Mouse (Mus musculus): ENCODE results near the gene Bfsp2. TPM values are rescaled to one million over a fixed set of nuclear protein-coding genes. Genes with fewer than 3 reads are reported as not detected.

Gene Bfsp2
- polyA plus RNA-seq, 1 experiment = not detected

GRCm38 (mm10) chr9:103465293-103465692 lies 14.9 kb downstream of the Bfsp2 start:
- Histone ChIP-seq H3K4me3 (ENCODE audit: insufficient read depth, low read depth, low read length) (no peak overlapping the region), H3K27ac (replicated peaks; ENCODE audit: low read depth, low read length) (no peak overlapping the region), H3K4me1 (ENCODE audit: control insufficient read depth, insufficient read depth, insufficient read length, low read length) (no peaks in the 10 kb centered on the region)

GRCm38 (mm10) chr9:103463833-103464232 lies 16.4 kb downstream of the Bfsp2 start:
- Histone ChIP-seq H3K4me3 (ENCODE audit: insufficient read depth, low read depth, low read length) (no peak overlapping the region), H3K4me1 (ENCODE audit: control insufficient read depth, insufficient read depth, insufficient read length, low read length) (no peaks in the 10 kb centered on the region), H3K27ac (replicated peaks; ENCODE audit: low read depth, low read length) (no peak overlapping the region)

DNA sequence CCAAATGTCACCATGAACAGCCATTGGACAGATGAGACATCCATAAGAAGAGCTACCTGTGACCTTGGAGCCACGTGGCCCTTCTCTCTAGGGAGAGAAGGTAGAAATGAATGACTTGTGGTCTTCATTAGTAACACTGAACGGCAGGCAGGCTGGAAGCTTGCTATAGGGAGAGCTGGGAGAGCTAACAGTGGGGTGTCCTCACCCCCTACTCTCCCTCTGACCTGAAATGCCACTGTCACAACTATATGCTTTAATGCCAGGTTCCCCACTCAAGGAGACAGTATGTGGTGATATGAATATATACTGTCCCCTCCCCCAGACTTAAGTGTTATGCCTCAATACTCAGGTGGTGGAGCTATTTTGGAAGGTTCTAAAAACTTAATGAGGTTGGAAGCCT lies 20.4 kb downstream of the Bfsp2 start:
- Histone ChIP-seq H3K4me1 (ENCODE audit: control insufficient read depth, insufficient read depth, insufficient read length, low read length) (no peaks in the 10 kb centered on the region), H3K27ac (replicated peaks; ENCODE audit: low read depth, low read length) (no peak overlapping the region), H3K4me3 (ENCODE audit: insufficient read depth, low read depth, low read length) (no peak overlapping the region)

- Histone ChIP-seq H3K27ac (replicated peaks; ENCODE audit: low read depth, low read length) (no peak overlapping the region), H3K4me1 (ENCODE audit: control insufficient read depth, insufficient read depth, insufficient read length, low read length) (no peaks in the 10 kb centered on the region), H3K4me3 (ENCODE audit: insufficient read depth, low read depth, low read length) (no peak overlapping the region)
Measured at GRCm38 (mm10) chr9:103459307-103459706, 20.9 kb downstream of the Bfsp2 start.

- H3K4me1 ChIP-seq (ENCODE audit: control insufficient read depth, insufficient read depth, insufficient read length, low read length) = no peaks in the 10 kb centered on the region
- no peak overlapping the region for H3K4me3 ChIP-seq (ENCODE audit: insufficient read depth, low read depth, low read length)
- H3K27ac ChIP-seq (replicated peaks; ENCODE audit: low read depth, low read length) = no peak overlapping the region
Measured at GRCm38 (mm10) chr9:103449651-103450050, 30.6 kb downstream of the Bfsp2 start.

GRCm38 (mm10) chr9:103449092-103449491 lies 31.1 kb downstream of the Bfsp2 start:
- Histone ChIP-seq H3K27ac (replicated peaks; ENCODE audit: low read depth, low read length) (no peak overlapping the region), H3K4me3 (ENCODE audit: insufficient read depth, low read depth, low read length) (no peak overlapping the region), H3K4me1 (ENCODE audit: control insufficient read depth, insufficient read depth, insufficient read length, low read length) (no peaks in the 10 kb centered on the region)

GRCm38 (mm10) chr9:103444656-103445055 lies 35.6 kb downstream of the Bfsp2 start:
- no peak overlapping the region for H3K4me3 ChIP-seq (ENCODE audit: insufficient read depth, low read depth, low read length)
- H3K27ac ChIP-seq (replicated peaks; ENCODE audit: low read depth, low read length) = no peak overlapping the region
- H3K4me1 ChIP-seq (ENCODE audit: control insufficient read depth, insufficient read depth, insufficient read length, low read length) = no peaks in the 10 kb centered on the region

DNA sequence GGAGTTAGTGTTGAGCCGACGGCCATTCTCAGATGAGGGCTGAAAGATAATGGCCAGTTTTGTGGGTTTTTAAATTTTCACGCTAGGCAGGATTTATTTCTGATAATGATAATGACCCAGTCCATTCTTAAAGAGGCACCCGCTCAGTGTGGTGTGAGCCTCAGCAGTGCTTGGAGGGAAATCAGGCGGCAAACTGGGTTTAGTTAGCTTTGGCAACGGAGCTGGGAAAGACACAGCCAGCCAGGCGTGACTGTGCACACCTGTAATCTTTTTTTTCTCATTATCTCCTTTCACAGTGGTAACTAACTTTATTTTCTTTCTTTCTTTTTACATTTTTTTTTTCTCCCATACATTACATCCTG lies 36.4 kb downstream of the Bfsp2 start:
- no peak overlapping the region for H3K4me3 ChIP-seq (ENCODE audit: insufficient read depth, low read depth, low read length)
- H3K27ac ChIP-seq (replicated peaks; ENCODE audit: low read depth, low read length) = no peak overlapping the region
- H3K4me1 ChIP-seq (ENCODE audit: control insufficient read depth, insufficient read depth, insufficient read length, low read length) = no peaks in the 10 kb centered on the region

DNA sequence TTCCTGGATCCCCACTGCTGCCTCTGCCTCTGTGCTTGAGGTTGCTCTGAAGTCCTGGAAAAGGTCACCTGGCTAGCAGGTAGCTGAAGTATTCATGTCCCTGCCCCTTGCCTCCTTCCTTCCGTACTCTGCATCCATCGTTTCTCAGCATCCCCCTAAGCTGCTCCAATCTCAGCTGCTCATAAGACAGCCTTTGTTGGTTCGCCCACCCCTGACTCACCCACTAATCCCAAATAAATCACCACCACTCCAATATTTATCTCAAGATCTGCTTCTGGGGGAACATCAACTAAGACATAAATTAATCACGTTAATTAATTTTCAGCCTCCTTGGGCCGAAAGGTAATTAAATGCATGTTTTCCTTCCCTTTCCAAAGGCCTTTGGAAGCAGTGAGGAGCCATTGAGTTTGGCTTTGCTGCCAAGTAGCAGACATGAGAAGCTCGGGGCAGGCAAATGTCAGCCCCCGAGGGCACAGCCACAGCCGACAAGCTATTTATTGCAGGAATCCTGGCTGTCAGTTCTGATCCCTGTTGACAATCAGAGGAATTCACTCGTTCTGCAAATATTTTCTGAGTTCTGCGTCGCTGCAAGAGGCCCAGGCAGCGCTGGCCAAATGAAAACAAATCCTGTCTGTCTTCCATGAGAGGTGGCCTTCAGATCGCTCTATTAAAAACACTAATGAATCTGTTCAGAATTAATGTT lies 36.9 kb downstream of the Bfsp2 start:
- Histone ChIP-seq H3K4me1 (ENCODE audit: control insufficient read depth, insufficient read depth, insufficient read length, low read length) (no peaks in the 10 kb centered on the region), H3K4me3 (ENCODE audit: insufficient read depth, low read depth, low read length) (no peak overlapping the region), H3K27ac (replicated peaks; ENCODE audit: low read depth, low read length) (no peak overlapping the region)

GRCm38 (mm10) chr9:103440597-103440996 lies 39.6 kb downstream of the Bfsp2 start:
- H3K27ac ChIP-seq (replicated peaks; ENCODE audit: low read depth, low read length) = no peak overlapping the region

DNA sequence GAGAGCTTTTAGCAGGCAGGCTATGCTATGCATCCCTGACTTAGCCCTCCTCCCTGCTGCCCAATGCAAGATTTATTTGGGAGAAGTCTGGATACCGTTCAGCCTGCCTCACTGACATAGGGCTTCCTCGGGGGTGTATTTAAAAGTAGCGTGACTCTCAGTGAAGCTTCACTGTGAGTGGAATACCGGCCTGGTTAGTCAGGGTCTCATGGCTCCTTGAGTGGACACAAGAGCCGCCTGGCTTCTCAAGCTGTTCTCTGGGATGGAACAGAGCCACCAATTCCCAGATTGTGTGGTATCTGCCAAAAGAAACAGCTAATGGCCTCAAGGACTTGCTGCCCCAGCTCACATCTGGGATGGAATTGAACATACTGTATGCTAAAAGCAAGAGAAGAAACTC lies 43.1 kb downstream of the Bfsp2 start:
- Histone ChIP-seq H3K27ac (replicated peaks; ENCODE audit: low read depth, low read length) (no peak overlapping the region), H3K4me1 (ENCODE audit: control insufficient read depth, insufficient read depth, insufficient read length, low read length) (no peaks in the 10 kb centered on the region), H3K4me3 (ENCODE audit: insufficient read depth, low read depth, low read length) (no peak overlapping the region)

More at GRCm38 (mm10) chr9:103440597-103440996, 39.6 kb downstream of the Bfsp2 start:
- Histone ChIP-seq H3K4me1 (ENCODE audit: control insufficient read depth, insufficient read depth, insufficient read length, low read length) (no peaks in the 10 kb centered on the region), H3K4me3 (ENCODE audit: insufficient read depth, low read depth, low read length) (no peak overlapping the region)

DNA sequence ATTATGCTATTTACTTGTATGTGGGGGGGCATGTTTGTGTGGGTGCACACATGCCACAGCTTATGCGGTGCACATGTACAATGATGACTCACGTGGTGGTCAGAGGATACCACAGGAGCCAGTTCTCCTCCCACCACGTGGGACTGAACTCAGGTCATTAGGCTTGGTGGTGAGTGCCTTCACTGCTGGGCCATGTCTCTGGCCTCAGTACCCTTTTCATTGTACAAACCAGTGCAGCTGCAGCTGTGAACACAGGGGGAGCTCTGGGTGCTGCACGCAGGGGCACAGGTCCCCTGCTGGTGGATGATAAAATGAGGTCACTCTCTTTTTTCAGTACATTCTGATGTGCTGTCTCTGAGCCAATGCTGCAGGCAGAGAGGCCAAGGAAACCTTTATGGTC lies 46.1 kb downstream of the Bfsp2 start:
- Histone ChIP-seq H3K27ac (replicated peaks; ENCODE audit: low read depth, low read length) (no peak overlapping the region), H3K4me3 (ENCODE audit: insufficient read depth, low read depth, low read length) (no peak overlapping the region), H3K4me1 (ENCODE audit: control insufficient read depth, insufficient read depth, insufficient read length, low read length) (no peaks in the 10 kb centered on the region)

DNA sequence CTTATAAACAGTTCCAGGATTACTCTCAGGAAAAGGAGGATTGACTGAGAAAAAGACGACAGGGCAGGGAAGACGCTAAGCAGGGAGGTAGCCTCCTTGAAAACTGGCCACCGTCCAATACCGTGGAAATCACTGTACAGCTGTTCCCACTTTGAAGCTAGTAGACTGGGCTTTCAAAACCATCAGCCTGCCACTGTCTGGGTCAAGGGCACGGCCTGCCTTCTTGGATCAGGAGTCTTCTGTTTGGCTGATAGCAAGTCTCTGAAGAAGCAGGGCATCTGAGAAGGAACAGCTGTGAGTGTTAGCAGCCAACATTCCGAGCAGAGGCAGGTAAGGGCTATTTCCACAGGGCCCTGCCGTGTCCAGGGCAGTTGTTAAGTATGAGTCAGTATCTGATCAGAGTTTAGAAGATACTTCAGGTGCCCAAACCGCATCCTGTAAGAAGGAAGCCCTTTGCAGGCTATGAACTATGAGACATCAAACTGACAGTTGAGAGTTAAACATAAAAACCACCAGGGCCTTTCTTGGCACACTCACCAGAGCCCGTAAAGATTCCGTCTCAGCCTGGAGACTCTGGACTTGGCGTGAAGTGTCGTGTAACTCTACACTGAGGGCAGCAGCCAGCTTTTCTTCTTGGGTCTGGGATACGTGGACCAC lies 48.0 kb downstream of the Bfsp2 start:
- H3K27ac ChIP-seq (replicated peaks; ENCODE audit: low read depth, low read length) = no peak overlapping the region
- no peak overlapping the region for H3K4me3 ChIP-seq (ENCODE audit: insufficient read depth, low read depth, low read length)
- H3K4me1 ChIP-seq (ENCODE audit: control insufficient read depth, insufficient read depth, insufficient read length, low read length) = no peaks in the 10 kb centered on the region

GRCm38 (mm10) chr9:103431718-103432117 lies 48.5 kb downstream of the Bfsp2 start:
- no peak overlapping the region for H3K27ac ChIP-seq (replicated peaks; ENCODE audit: low read depth, low read length)
- H3K4me1 ChIP-seq (ENCODE audit: control insufficient read depth, insufficient read depth, insufficient read length, low read length) = no peaks in the 10 kb centered on the region
- H3K4me3 ChIP-seq (ENCODE audit: insufficient read depth, low read depth, low read length) = no peak overlapping the region

DNA sequence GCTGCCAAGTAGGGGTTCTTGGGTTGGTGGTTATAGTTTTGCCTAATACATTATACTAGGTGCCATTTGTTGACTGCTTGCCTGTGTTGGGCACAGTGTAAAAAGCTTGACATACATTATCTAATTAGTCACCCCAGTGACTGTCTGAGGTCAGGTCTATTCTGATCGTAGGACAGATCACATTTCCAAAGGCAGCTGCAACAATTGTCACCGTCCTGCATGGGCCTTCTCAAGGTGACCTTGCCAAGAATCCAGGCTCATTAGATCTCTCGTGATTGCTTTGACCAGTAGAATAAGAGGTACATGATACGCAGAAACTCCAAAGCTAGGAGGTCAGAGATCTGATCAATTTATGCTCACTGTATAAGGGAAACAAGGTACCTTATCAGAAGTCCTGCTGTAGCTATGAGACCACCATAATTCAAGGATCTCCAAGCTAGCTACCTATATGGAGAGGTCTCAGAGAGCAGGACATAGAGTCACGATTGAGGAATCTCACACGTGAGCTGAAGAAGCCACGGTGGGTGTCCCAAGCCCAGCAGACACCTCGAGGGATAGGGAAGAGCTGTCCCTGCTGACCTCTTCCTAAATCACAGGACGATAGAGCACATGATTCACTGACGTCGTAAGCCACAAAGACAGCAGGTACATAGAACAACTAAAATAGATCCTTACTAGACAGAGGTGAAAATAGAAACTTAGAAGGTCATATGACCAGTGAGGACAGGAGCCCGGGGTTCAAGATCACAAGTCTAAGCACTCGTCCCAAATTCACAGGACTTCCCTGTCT lies 49.6 kb downstream of the Bfsp2 start:
- Histone ChIP-seq H3K4me1 (ENCODE audit: control insufficient read depth, insufficient read depth, insufficient read length, low read length) (no peaks in the 10 kb centered on the region), H3K4me3 (ENCODE audit: insufficient read depth, low read depth, low read length) (no peak overlapping the region), H3K27ac (replicated peaks; ENCODE audit: low read depth, low read length) (no peak overlapping the region)

Data from brown adipose tissue, adult 24 weeks (tissue).